Mouse (Mus musculus) neutrophil, adult 59 days (primary cell): ENCODE results near the gene Gm17651. TPM values are rescaled to one million over a fixed set of nuclear protein-coding genes. Genes with fewer than 3 reads are reported as not detected.

ENCODE experiments used
- total RNA-seq, 2 experiments: library from RNA; stranded (reverse); gene quantifications; 1 replicate in 1 of 2; 2 replicates in 1 of 2; pipeline ENCODE4 v1.2.4; 2023

The Gm17651 gene
- not detected for total RNA-seq

DNA sequence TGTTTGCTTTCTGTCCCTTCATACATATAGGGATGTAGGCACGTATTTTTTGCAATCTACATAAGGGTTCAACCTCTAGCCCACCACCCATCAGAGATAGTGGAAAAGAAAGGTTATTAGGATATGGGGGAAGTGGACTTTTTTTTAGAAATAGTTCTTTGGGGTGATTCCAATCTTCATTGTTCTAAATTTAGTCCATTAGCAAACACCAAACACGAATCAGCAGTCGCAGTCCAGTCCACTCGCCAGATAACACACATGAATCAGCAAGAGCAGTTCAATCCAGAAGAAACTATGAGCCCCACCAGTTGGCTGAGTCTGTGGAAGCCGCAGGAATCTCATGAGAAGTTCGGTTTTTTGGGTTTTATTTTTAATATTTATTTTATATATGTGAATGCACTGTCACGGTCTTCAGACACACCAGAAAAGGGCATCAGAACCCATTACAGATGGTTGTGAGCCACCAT lies at the start of gene Gm17651:
Gm17651 (minus strand) TSS at position 51 of the 467 bp plus-strand sequence.

DNA sequence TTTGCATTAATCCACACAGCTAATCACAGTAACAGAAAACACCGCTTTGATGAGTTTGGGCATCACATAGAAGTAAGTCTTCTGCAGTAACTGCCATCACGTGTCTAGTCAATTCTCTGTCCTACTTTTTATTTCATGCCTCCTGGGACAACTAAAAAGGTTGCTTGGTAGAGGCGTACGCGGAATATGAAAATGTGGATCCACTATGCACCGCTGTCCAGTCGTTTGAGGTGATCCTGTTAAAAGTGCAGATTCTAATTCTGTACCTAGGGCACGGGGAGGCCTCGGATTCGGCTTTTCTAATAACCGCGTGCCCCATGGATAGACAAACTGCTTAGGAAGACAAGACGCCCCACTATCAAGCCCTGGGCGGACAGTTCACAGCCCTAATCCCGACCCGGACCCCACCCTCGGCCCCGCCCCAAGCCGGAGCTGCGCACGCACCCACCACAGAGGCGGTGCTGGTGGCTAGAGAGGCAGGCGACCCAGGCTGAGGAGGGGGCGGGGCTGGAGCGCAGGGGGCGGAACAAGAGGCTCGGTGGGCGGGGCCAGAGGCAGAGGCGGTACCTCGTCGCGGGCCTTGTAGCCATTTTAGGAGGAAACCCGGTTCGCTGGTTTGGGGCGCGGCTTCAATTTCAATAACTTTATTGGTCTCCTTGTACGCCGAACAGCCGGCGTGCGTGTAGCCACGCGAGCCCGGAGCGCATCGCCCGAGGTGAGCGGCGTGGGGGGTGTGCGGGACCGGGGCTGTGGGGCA lies 16.7 kb downstream of the Gm17651 start, which contains the start of gene Prkab2:
Prkab2 (plus strand) TSS at position 539 of the 757 bp plus-strand sequence.

DNA sequence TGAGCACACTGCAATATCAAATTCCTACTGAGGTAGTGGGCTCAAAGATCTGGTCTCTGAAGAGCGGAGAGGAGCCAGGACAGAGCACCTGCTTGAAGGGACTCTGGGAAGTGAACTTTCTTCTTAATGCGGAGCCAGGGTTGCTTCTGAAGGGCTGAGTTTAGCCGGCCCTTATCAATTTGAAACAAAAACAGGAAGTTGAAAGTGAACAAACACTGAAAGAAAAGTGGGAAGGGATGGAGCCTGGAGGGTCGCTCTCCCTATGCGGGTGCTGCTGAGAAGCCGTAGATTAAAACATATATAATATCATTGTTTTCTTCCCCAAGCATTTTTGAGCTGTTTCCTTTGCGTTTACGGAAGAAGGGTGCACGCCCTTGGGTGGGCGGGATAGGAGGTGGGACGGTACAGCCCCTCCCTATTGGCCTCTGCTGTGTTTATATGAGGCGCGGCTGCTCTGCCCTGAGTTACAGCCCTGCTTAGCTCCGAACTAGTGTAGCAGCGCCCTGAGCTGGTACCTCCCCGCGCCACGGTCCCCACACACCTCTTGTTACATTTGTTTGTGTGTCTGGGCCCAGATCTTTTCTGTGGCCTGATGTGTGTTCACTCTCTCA lies 46.0 kb downstream of the Gm17651 start, which contains the start of gene Fmo5:
Fmo5 (plus strand) TSS at position 414 of the 611 bp plus-strand sequence.

Other genes with a start within 250 kb of the Gm17651 start
- 10 to 100 TPM; 11.7 to 15.1 TPM for gene Chd1l, start 64.5 kb downstream of the Gm17651 start, total RNA-seq
- 10 to 100 TPM; 54.7 to 69.7 TPM for gene Fmo5, start 45.9 kb downstream of the Gm17651 start, total RNA-seq
- 10 to 100 TPM in 1 of 2 experiments, 1 to 10 TPM in 1; 7.2 to 10.7 TPM for gene Prkab2, start 16.5 kb downstream of the Gm17651 start, total RNA-seq
- 1 to 10 TPM; 6.1 to 7.1 TPM for gene Pde4dip, start 214.0 kb upstream of the Gm17651 start, total RNA-seq
- gene Sec22b, start 226.5 kb upstream of the Gm17651 start, total RNA-seq = 10 to 100 TPM; 57.5 to 62.6 TPM